ENCODE assay signal across 10 mouse cellular contexts in genomic region chr17:56988921-56989430, GRCm38 (mm10). TPM values are rescaled to one million over a fixed set of nuclear protein-coding genes. Genes with fewer than 3 reads are reported as not detected.
DNase-seq lines count a peak whose midpoint lies in the region; ATAC-seq lines count a peak whose summit lies in the region.
"Had no signal": no experiment of that assay in that cellular context is flagged by ENCODE, and none has a peak within 500 bp of the region (broad histone marks: within the 10 kb centered on the region; RNA-seq: fewer than 3 reads in every experiment).

No protein-coding gene starts in this region.

- DNase-seq in cerebellum, adult 11-12 months = peak; percentile 50
- no peak for DNase-seq in cerebellum, adult 11 months
- no peak for DNase-seq in neural tube, embryonic 11.5 days (ENCODE audit: low spot score)
- no peak for DNase-seq in neural tube, embryonic 10.5 days (ENCODE audit: extremely low spot score, low spot score)
- DNase-seq in limb, embryonic 11.5 days (ENCODE audit: low spot score) = no peak
- no peak for DNase-seq in left cerebral cortex, adult 18-20 months (ENCODE audit: low spot score in 2 of 2)
- DNase-seq in ovary, postnatal 14 days (ENCODE audit: low spot score) = no peak

- no peak overlapping the region for H3K4me3 ChIP-seq in neural tube, embryonic 11.5 days (ENCODE audit: low read depth, low read length)
- no peak overlapping the region for H3K4me3 ChIP-seq in limb, embryonic 11.5 days (ENCODE audit: low read depth, low read length)
- peak overlapping the region; percentile 78 for H3K4me3 ChIP-seq in stomach, embryonic 15.5 days (replicated peaks)

- H3K27me3 ChIP-seq in neural tube, embryonic 11.5 days (ENCODE audit: control insufficient read depth, insufficient read depth, low read length) = no peaks in the 10 kb centered on the region
- no peaks in the 10 kb centered on the region for H3K27me3 ChIP-seq in limb, embryonic 11.5 days (ENCODE audit: control insufficient read depth, insufficient read depth, low read length)
- H3K27me3 ChIP-seq in stomach, embryonic 15.5 days (replicated peaks) = no peaks in the 10 kb centered on the region

- ATAC-seq in neural tube, embryonic 11.5 days (ENCODE audit: insufficient read depth, low FRiP score, low TSS enrichment) = no peak
- ATAC-seq in limb, embryonic 11.5 days (ENCODE audit: insufficient number of reproducible peaks, low FRiP score, low TSS enrichment, low read depth) = no peak
- ATAC-seq in stomach, embryonic 15.5 days (ENCODE audit: insufficient read depth, low FRiP score, low read depth) = no peak

- whole genome bisulfite sequencing in neural tube, embryonic 11.5 days = 75% methylated on average over 7 of the region's 7 CpGs
- WGBS in limb, embryonic 11.5 days = 77% methylated on average over 7 of the region's 7 CpGs
- 71% methylated on average over 7 of the region's 7 CpGs for WGBS in stomach, embryonic 15.5 days

- H3K4me1 ChIP-seq in neural tube, embryonic 11.5 days (ENCODE audit: control insufficient read depth, insufficient read depth, low read length) = no peaks in the 10 kb centered on the region
- peaks cover 5% of the 10 kb centered on the region for H3K4me1 ChIP-seq in limb, embryonic 11.5 days (ENCODE audit: control insufficient read depth, insufficient read depth, low read length)
- H3K4me1 ChIP-seq in stomach, embryonic 15.5 days = peaks cover 6% of the 10 kb centered on the region

- H3K9me3 ChIP-seq in neural tube, embryonic 11.5 days (ENCODE audit: control insufficient read depth, low read length) = no peaks in the 10 kb centered on the region
- H3K9me3 ChIP-seq in limb, embryonic 11.5 days (ENCODE audit: control insufficient read depth, low read length) = no peaks in the 10 kb centered on the region
- no peaks in the 10 kb centered on the region for H3K9me3 ChIP-seq in stomach, embryonic 15.5 days

- H3K27ac ChIP-seq in neural tube, embryonic 11.5 days (ENCODE audit: low read depth, low read length) = no peak overlapping the region
- H3K27ac ChIP-seq in limb, embryonic 11.5 days (replicated peaks; ENCODE audit: low read depth, low read length) = no peak overlapping the region
- 0 out of 2 replicates have a peak overlapping the region, but pooled peaks have one; percentile 79 for H3K27ac ChIP-seq in stomach, embryonic 15.5 days

- no peak overlapping the region; the same call in 1 of the 2 replicates for H3K9ac ChIP-seq in neural tube, embryonic 11.5 days (ENCODE audit: low read length)
- H3K9ac ChIP-seq in limb, embryonic 11.5 days (ENCODE audit: low read length) = no peak overlapping the region; the same call in 1 of the 2 replicates
- H3K9ac ChIP-seq in stomach, embryonic 15.5 days = no peak overlapping the region

- peaks cover 11% of the 10 kb centered on the region for H3K36me3 ChIP-seq in neural tube, embryonic 11.5 days (ENCODE audit: control insufficient read depth, insufficient read depth, low read length)
- peaks cover 12% of the 10 kb centered on the region for H3K36me3 ChIP-seq in limb, embryonic 11.5 days (ENCODE audit: control insufficient read depth, insufficient read depth, low read length)
- peaks cover 19% of the 10 kb centered on the region for H3K36me3 ChIP-seq in stomach, embryonic 15.5 days

- peak overlapping the region; percentile 66; the same call in 1 of the 2 replicates for H3K4me2 ChIP-seq in neural tube, embryonic 11.5 days (ENCODE audit: low read depth)
- peak overlapping the region; percentile 77 for H3K4me2 ChIP-seq in limb, embryonic 11.5 days (ENCODE audit: low read depth, severe bottlenecking)
- peak overlapping the region; percentile 72 for H3K4me2 ChIP-seq in stomach, embryonic 15.5 days

RNA-seq across cellular contexts. Expression of gene Clpp, which starts 1.1 kb away (rescaled TPM):
- 142 and 156 TPM in 2 replicates for polyA plus RNA-seq in neural tube, embryonic 11.5 days (2014; fragmentation: Nextera tagmentation; extraction: Ambion mirVana)
- polyA plus RNA-seq in limb, embryonic 11.5 days (2014; fragmentation: Nextera tagmentation; extraction: Ambion mirVana) = 155 and 159 TPM in 2 replicates
- polyA plus RNA-seq in stomach, embryonic 15.5 days (2015; fragmentation: Nextera tagmentation; extraction: Ambion mirVana) = 144 and 147 TPM in 2 replicates
- total RNA-seq in left cerebral cortex, adult 18-20 months (2021) = 10 to 100 TPM; 63.8 to 67.7 TPM

RNA-seq across cellular contexts. Expression of gene Acer1, which starts 7.0 kb away (rescaled TPM):
- polyA plus RNA-seq in neural tube, embryonic 11.5 days (2014; fragmentation: Nextera tagmentation; extraction: Ambion mirVana) = not detected in 2 replicates
- polyA plus RNA-seq in limb, embryonic 11.5 days (2014; fragmentation: Nextera tagmentation; extraction: Ambion mirVana) = not detected in 2 replicates
- 0.06 and 0.15 TPM in 2 replicates for polyA plus RNA-seq in stomach, embryonic 15.5 days (2015; fragmentation: Nextera tagmentation; extraction: Ambion mirVana)
- total RNA-seq in left cerebral cortex, adult 18-20 months (2021) = not detected
- polyA plus RNA-seq: C2C12 had no signal

RNA-seq across cellular contexts. Expression of gene Alkbh7, which starts 8.2 kb away (rescaled TPM):
- 37.0 and 39.8 TPM in 2 replicates for polyA plus RNA-seq in neural tube, embryonic 11.5 days (2014; fragmentation: Nextera tagmentation; extraction: Ambion mirVana)
- polyA plus RNA-seq in limb, embryonic 11.5 days (2014; fragmentation: Nextera tagmentation; extraction: Ambion mirVana) = 40.2 and 42.1 TPM in 2 replicates
- polyA plus RNA-seq in stomach, embryonic 15.5 days (2015; fragmentation: Nextera tagmentation; extraction: Ambion mirVana) = 36.6 and 38.9 TPM in 2 replicates
- 10 to 100 TPM; 26.1 to 28.1 TPM for total RNA-seq in left cerebral cortex, adult 18-20 months (2021)

RNA-seq across cellular contexts. Expression of gene Pspn, which starts 10.8 kb away (rescaled TPM):
- not detected in 2 replicates for polyA plus RNA-seq in neural tube, embryonic 11.5 days (2014; fragmentation: Nextera tagmentation; extraction: Ambion mirVana)
- polyA plus RNA-seq in limb, embryonic 11.5 days (2014; fragmentation: Nextera tagmentation; extraction: Ambion mirVana) = 0.72 TPM in 1 of 2 replicates, not detected in the other
- 0.32 and 0.43 TPM in 2 replicates for polyA plus RNA-seq in stomach, embryonic 15.5 days (2015; fragmentation: Nextera tagmentation; extraction: Ambion mirVana)
- under 1 TPM in 1 of 2 experiments, not detected in 1; 0.82 TPM for total RNA-seq in left cerebral cortex, adult 18-20 months (2021)
- polyA plus RNA-seq: large intestine, adult 2 months had no signal

RNA-seq across cellular contexts. Expression of gene Gtf2f1, which starts 22.1 kb away (rescaled TPM):
- polyA plus RNA-seq in neural tube, embryonic 11.5 days (2014; fragmentation: Nextera tagmentation; extraction: Ambion mirVana) = 78.1 and 85.0 TPM in 2 replicates
- 73.8 and 76.6 TPM in 2 replicates for polyA plus RNA-seq in limb, embryonic 11.5 days (2014; fragmentation: Nextera tagmentation; extraction: Ambion mirVana)
- polyA plus RNA-seq in stomach, embryonic 15.5 days (2015; fragmentation: Nextera tagmentation; extraction: Ambion mirVana) = 58.2 and 61.1 TPM in 2 replicates
- 10 to 100 TPM; 60.7 to 64.5 TPM for total RNA-seq in left cerebral cortex, adult 18-20 months (2021)
